Mouse (Mus musculus): ENCODE results near the gene Tcta. TPM values are rescaled to one million over a fixed set of nuclear protein-coding genes. Genes with fewer than 3 reads are reported as not detected.
"Not testable (repeated sequence)": the region's sequence is repeated elsewhere in the genome, so short reads cannot be mapped to it uniquely, and the experiment has no call there.

Gene Tcta
- total and polyA plus RNA-seq, 3 experiments = 3.0 to 8.7 (median 7.3) TPM

GRCm38 (mm10) chr9:108272691-108273090, 33.3 kb downstream of the Tcta start:
- Histone ChIP-seq H3K9ac (ENCODE audit: insufficient read depth, low read depth) (no peak overlapping the region), H3K9me3 (replicated peaks; ENCODE audit: low read length) (no peaks in the 10 kb centered on the region), H3K36me3 (replicated peaks in 1 of 2; ENCODE audit: control insufficient read depth in 1 of 2, insufficient read depth in 1 of 2, low read length in 1 of 2) (no peaks in the 10 kb centered on the region), H3K4me1 (ENCODE audit: control insufficient read depth in 1 of 2, insufficient read depth in 2 of 2) (0 out of 4 replicates have a peak, but pooled peaks cover 0 to 3% of the 10 kb centered on the region in 2 experiments), H3K27me3 (replicated peaks) (peaks cover 45% of the 10 kb centered on the region), H3K4me2 (ENCODE audit: insufficient read depth, low read depth, poor library complexity, severe bottlenecking) (no peak overlapping the region), H3K27ac (ENCODE audit: insufficient read depth, low read depth) (no peak overlapping the region), H3K79me2 (replicated peaks; ENCODE audit: control insufficient read depth, extremely low read depth, insufficient read depth, poor library complexity, severe bottlenecking) (no peaks in the 10 kb centered on the region), H3K4me3 (replicated peaks in 1 of 3; ENCODE audit: low read depth in 2 of 3, low read length in 2 of 3, poor library complexity in 1 of 3) (no peak overlapping the region)
- in situ Hi-C loops (cut with MboI; ENCODE audit: low pct_ligation_motif_present, low pct_unique_long_range_greater_than_20kb, low sequenced_read_pairs) = loop anchor here (5.0 kb wide), 1 partner anchor 70 kb away; no protein-coding TSS in a partner anchor
- TF ChIP-seq POLR2A (IDR thresholded peaks at IDR 0.05; ENCODE audit: low read depth, low read length) (no peak), ETS1 (conservative IDR thresholded peaks at IDR 0.05; ENCODE audit: low read depth, low read length) (no peak)
- dilution Hi-C loops (cut with MboI; ENCODE audit: extremely low pct_ligation_motif_present, extremely low pct_unique_long_range_greater_than_20kb, low sequenced_read_pairs) = no loop called here
- no peak for DNase-seq (ENCODE audit: extremely low read depth)

- no peak overlapping the region for H3K9ac ChIP-seq (ENCODE audit: insufficient read depth, low read depth)
- 0 out of 4 replicates have a peak, but pooled peaks cover 0 to 3% of the 10 kb centered on the region in 2 experiments for H3K4me1 ChIP-seq (ENCODE audit: control insufficient read depth in 1 of 2, insufficient read depth in 2 of 2)
- H3K4me2 ChIP-seq (ENCODE audit: insufficient read depth, low read depth, poor library complexity, severe bottlenecking) = no peak overlapping the region
- H3K4me3 ChIP-seq (replicated peaks in 1 of 3; ENCODE audit: low read depth in 2 of 3, low read length in 2 of 3, poor library complexity in 1 of 3) = no peak overlapping the region
- in situ Hi-C loops (cut with MboI; ENCODE audit: low pct_ligation_motif_present, low pct_unique_long_range_greater_than_20kb, low sequenced_read_pairs) (loop anchor here (5.0 kb wide), 1 partner anchor 70 kb away; no protein-coding TSS in a partner anchor), dilution Hi-C loops (cut with MboI; ENCODE audit: extremely low pct_ligation_motif_present, extremely low pct_unique_long_range_greater_than_20kb, low sequenced_read_pairs) (no loop called here)
- H3K36me3 ChIP-seq (replicated peaks in 1 of 2; ENCODE audit: control insufficient read depth in 1 of 2, insufficient read depth in 1 of 2, low read length in 1 of 2) = no peaks in the 10 kb centered on the region
- no peak for DNase-seq (ENCODE audit: extremely low read depth)
- H3K27me3 ChIP-seq (replicated peaks) = peaks cover 45% of the 10 kb centered on the region
- TF ChIP-seq KAT2A (IDR thresholded peaks at IDR 0.05; ENCODE audit: insufficient replicate concordance, low read length) (no peak), MEF2A (IDR thresholded peaks at IDR 0.05; ENCODE audit: borderline replicate concordance, low read depth, low read length) (no peak)
- no peaks in the 10 kb centered on the region for H3K9me3 ChIP-seq (replicated peaks; ENCODE audit: low read length)
- H3K79me2 ChIP-seq (replicated peaks; ENCODE audit: control insufficient read depth, extremely low read depth, insufficient read depth, poor library complexity, severe bottlenecking) = no peaks in the 10 kb centered on the region
- no peak overlapping the region for H3K27ac ChIP-seq (ENCODE audit: insufficient read depth, low read depth)
Observed at GRCm38 (mm10) chr9:108271941-108272340, 34.0 kb downstream of the Tcta start.

- H3K4me3 ChIP-seq (replicated peaks in 1 of 3; ENCODE audit: low read depth in 2 of 3, low read length in 2 of 3, poor library complexity in 1 of 3); H3K36me3 ChIP-seq (replicated peaks in 1 of 2; ENCODE audit: control insufficient read depth in 1 of 2, insufficient read depth in 1 of 2, low read length in 1 of 2); H3K4me2 ChIP-seq (ENCODE audit: insufficient read depth, low read depth, poor library complexity, severe bottlenecking); H3K79me2 ChIP-seq (replicated peaks; ENCODE audit: control insufficient read depth, extremely low read depth, insufficient read depth, poor library complexity, severe bottlenecking); H3K9me3 ChIP-seq (replicated peaks; ENCODE audit: low read length); DNase-seq (ENCODE audit: extremely low read depth); dilution Hi-C loops (cut with MboI; ENCODE audit: extremely low pct_ligation_motif_present, extremely low pct_unique_long_range_greater_than_20kb, low sequenced_read_pairs); in situ Hi-C loops (cut with MboI; ENCODE audit: low pct_ligation_motif_present, low pct_unique_long_range_greater_than_20kb, low sequenced_read_pairs); H3K27ac ChIP-seq (ENCODE audit: insufficient read depth, low read depth); H3K9ac ChIP-seq (ENCODE audit: insufficient read depth, low read depth): not testable (repeated sequence)
- peaks cover 3 to 17% of the 10 kb centered on the region in 2 experiments; a peak in 3 of 4 replicates for H3K4me1 ChIP-seq (ENCODE audit: control insufficient read depth in 1 of 2, insufficient read depth in 2 of 2)
- H3K27me3 ChIP-seq (replicated peaks) = peaks cover 29% of the 10 kb centered on the region
Observed at GRCm38 (mm10) chr9:108268701-108269100, 37.3 kb downstream of the Tcta start.

- in situ Hi-C loops (cut with MboI; ENCODE audit: low pct_ligation_motif_present, low pct_unique_long_range_greater_than_20kb, low sequenced_read_pairs) (no loop called here), dilution Hi-C loops (cut with MboI; ENCODE audit: extremely low pct_ligation_motif_present, extremely low pct_unique_long_range_greater_than_20kb, low sequenced_read_pairs) (no loop called here)
- Histone ChIP-seq H3K4me1 (ENCODE audit: control insufficient read depth in 1 of 2, insufficient read depth in 2 of 2) (peaks cover 3 to 21% of the 10 kb centered on the region in 2 experiments; a peak in 3 of 4 replicates), H3K4me2 (ENCODE audit: insufficient read depth, low read depth, poor library complexity, severe bottlenecking) (no peak overlapping the region), H3K27me3 (replicated peaks) (peaks cover 22% of the 10 kb centered on the region), H3K4me3 (replicated peaks in 1 of 3; ENCODE audit: low read depth in 2 of 3, low read length in 2 of 3, poor library complexity in 1 of 3) (no peak overlapping the region), H3K79me2 (replicated peaks; ENCODE audit: control insufficient read depth, extremely low read depth, insufficient read depth, poor library complexity, severe bottlenecking) (no peaks in the 10 kb centered on the region), H3K27ac (ENCODE audit: insufficient read depth, low read depth) (no peak overlapping the region), H3K9me3 (replicated peaks; ENCODE audit: low read length) (no peaks in the 10 kb centered on the region), H3K9ac (ENCODE audit: insufficient read depth, low read depth) (no peak overlapping the region), H3K36me3 (replicated peaks in 1 of 2; ENCODE audit: control insufficient read depth in 1 of 2, insufficient read depth in 1 of 2, low read length in 1 of 2) (no peaks in the 10 kb centered on the region)
- DNase-seq (ENCODE audit: extremely low read depth) = no peak
- TF ChIP-seq CHD2 (IDR thresholded peaks at IDR 0.05; ENCODE audit: low read length) (no peak), MYC (IDR thresholded peaks at IDR 0.05; ENCODE audit: low read depth, low read length) (no peak)
Observed at GRCm38 (mm10) chr9:108267691-108268090, 38.3 kb downstream of the Tcta start.
